Mouse (Mus musculus) liver, embryonic 14.5 days (tissue): ENCODE data around the gene Bub1b.

ENCODE experiments used
- CTCF ChIP-seq: IDR thresholded peaks from 2 replicates; pipeline ENCODE4 v1.5.1; 2016; ENCODE audit warnings: antibody characterized with exemption, low read depth, control low read depth
- EP300 ChIP-seq: IDR thresholded peaks from 2 replicates; pipeline ENCODE4 v1.6.1; 2016; ENCODE audit warnings: antibody characterized with exemption, low read depth

GRCm38 (mm10) chr2:118604091-118604490 lies 6.1 kb downstream of the Bub1b start:
- no peak for TF ChIP-seq EP300
- no peak for TF ChIP-seq CTCF
